Mouse (Mus musculus): ENCODE results near the gene Col2a1. TPM values are rescaled to one million over a fixed set of nuclear protein-coding genes. Genes with fewer than 3 reads are reported as not detected.

Gene Col2a1
- polyA plus RNA-seq, 1 experiment from 2014 or later, result 1.1 TPM

DNA sequence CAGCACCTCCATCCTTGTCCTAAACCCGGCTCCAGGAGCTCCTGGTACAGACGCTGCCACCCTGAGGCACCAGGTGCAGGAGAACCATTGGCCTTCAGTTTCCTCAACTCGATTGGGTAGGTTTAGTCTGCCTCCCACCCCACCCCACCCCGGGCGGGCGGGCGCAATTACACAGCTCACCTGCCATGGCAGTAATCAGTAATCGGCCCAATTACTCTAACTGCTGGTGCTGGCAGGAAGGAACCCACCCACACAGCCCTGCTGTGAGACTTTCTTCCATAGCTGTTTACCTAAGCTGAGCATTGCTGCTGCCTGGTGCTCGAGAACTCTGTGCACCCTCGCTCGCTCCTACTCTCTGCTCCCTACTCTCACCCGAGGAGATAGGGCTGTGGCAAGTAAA is 72.1 kb downstream of the Col2a1 start:
- H3K4me3 ChIP-seq, result no peak overlapping the region
- no peak for ATAC-seq
- no peak overlapping the region for H3K9ac ChIP-seq
- no peaks in the 10 kb centered on the region for H3K36me3 ChIP-seq
- peaks cover 9% of the 10 kb centered on the region; the same call in 1 of the 2 replicates for H3K27me3 ChIP-seq (replicated peaks)
- no peak overlapping the region for H3K27ac ChIP-seq
- no peak overlapping the region for H3K4me2 ChIP-seq
- no peaks in the 10 kb centered on the region for H3K4me1 ChIP-seq
- 71% methylated on average over 12 of the region's 12 CpGs for WGBS (ENCODE audit: insufficient replicate concordance)
- H3K9me3 ChIP-seq (replicated peaks), result no peaks in the 10 kb centered on the region

DNA sequence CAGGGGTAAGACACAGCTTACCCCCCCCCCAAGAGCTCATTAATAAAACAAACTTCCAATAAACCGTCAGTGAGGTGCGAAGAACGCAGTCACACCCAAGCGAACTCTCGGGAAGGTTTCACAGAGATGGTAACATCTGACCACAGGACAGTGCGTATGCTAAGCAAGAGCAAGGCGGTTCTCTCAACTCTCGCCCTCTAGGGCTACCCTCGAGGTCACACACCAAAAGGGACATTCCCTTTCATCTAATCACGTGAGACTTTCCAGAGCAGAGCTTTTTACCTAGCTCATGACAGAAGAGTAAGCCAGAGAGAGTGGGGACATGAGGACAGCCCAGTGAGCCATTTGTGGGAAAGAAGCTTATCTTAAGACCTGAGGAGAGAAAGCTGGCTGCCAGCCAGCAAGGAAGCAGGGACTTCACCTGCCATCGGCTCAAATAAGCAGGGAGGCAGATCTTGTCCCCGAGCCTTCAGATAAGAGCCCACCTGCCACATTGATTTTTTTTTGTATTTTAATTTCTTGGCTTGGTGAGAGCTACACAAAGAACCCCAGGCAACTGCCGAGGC is 75.2 kb downstream of the Col2a1 start:
- Histone ChIP-seq H3K4me1 (no peaks in the 10 kb centered on the region), H3K9ac (no peak overlapping the region), H3K27me3 (replicated peaks) (peaks cover 9% of the 10 kb centered on the region; the same call in 1 of the 2 replicates), H3K27ac (no peak overlapping the region), H3K9me3 (replicated peaks) (no peaks in the 10 kb centered on the region), H3K4me2 (no peak overlapping the region), H3K36me3 (no peaks in the 10 kb centered on the region), H3K4me3 (no peak overlapping the region)
- no peak for ATAC-seq
- 37% methylated on average over 13 of the region's 13 CpGs for WGBS (ENCODE audit: insufficient replicate concordance)

DNA sequence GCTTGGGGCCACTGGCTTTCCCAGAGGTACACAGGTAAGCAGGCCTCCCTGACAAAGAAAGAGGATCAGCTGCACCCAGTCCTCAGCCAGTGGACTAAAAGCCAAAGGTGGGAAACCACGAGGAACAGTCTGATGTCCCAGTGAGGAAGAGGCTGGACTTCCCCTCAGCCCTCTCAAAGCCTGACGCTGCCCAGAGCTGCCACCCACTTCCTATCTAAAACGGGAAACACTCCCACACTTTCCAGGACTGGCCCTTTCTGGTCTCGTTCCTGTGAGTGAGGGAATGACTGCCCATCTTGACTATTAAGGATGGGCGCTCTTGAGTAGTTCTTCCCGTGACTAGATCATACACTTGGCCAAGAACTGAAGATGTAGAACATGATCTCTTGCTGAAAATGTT is 76.7 kb downstream of the Col2a1 start:
- WGBS (ENCODE audit: insufficient replicate concordance), result 32% methylated on average over 6 of the region's 6 CpGs
- no peaks in the 10 kb centered on the region for H3K4me1 ChIP-seq
- H3K9ac ChIP-seq, result no peak overlapping the region
- no peak for ATAC-seq
- H3K27me3 ChIP-seq (replicated peaks), result peaks cover 9% of the 10 kb centered on the region; the same call in 1 of the 2 replicates
- H3K27ac ChIP-seq, result no peak overlapping the region
- H3K36me3 ChIP-seq, result no peaks in the 10 kb centered on the region
- H3K4me3 ChIP-seq, result no peak overlapping the region
- H3K9me3 ChIP-seq (replicated peaks), result no peaks in the 10 kb centered on the region
- no peak overlapping the region for H3K4me2 ChIP-seq

DNA sequence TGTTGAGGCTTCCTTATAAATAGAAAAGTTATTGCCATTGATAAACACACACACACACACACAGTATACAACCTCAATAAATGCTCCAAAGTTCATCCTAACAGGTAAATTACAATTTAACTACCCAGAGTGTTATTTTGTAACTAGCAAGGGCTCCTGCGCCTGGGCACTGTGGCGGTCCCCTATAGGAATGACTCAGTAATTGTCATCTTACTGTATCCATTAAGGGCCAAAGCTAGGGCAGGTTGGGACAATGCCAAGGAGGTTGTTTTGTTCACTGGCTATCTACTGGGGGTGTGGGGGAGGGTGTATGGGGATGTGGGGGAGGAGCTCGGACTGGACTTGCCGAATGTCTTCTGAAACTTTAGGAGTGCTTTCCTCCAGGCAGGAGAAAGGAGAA is 77.5 kb downstream of the Col2a1 start:
- Histone ChIP-seq H3K36me3 (no peaks in the 10 kb centered on the region), H3K9me3 (replicated peaks) (no peaks in the 10 kb centered on the region), H3K9ac (no peak overlapping the region), H3K27me3 (replicated peaks) (peaks cover 8% of the 10 kb centered on the region; the same call in 1 of the 2 replicates), H3K4me2 (no peak overlapping the region), H3K27ac (no peak overlapping the region), H3K4me3 (no peak overlapping the region), H3K4me1 (no peaks in the 10 kb centered on the region)
- WGBS (ENCODE audit: insufficient replicate concordance), result 49% methylated on average over 4 of the region's 4 CpGs
- no peak for ATAC-seq

Other genes starting within 250 kb of the Col2a1 start
- gene Rapgef3, start 236.7 kb downstream of the Col2a1 start, polyA plus RNA-seq (2016; fragmentation: Nextera tagmentation; extraction: Ambion mirVana), result 3.5 and 3.9 TPM in 2 replicates
- 83.8 and 88.7 TPM in 2 replicates for gene Slc48a1, start 226.2 kb downstream of the Col2a1 start, polyA plus RNA-seq (2016; fragmentation: Nextera tagmentation; extraction: Ambion mirVana)
- gene Hdac7, start 160.2 kb downstream of the Col2a1 start, polyA plus RNA-seq (2016; fragmentation: Nextera tagmentation; extraction: Ambion mirVana), result 14.0 and 14.3 TPM in 2 replicates
- gene Vdr, start 94.1 kb downstream of the Col2a1 start, polyA plus RNA-seq (2016; fragmentation: Nextera tagmentation; extraction: Ambion mirVana), result 0.46 and 0.66 TPM in 2 replicates
- 15.6 and 18.1 TPM in 2 replicates for gene Tmem106c, start 40.5 kb downstream of the Col2a1 start, polyA plus RNA-seq (2016; fragmentation: Nextera tagmentation; extraction: Ambion mirVana)
- 28.8 and 30.3 TPM in 2 replicates for gene Pfkm, start 87.9 kb upstream of the Col2a1 start, polyA plus RNA-seq (2016; fragmentation: Nextera tagmentation; extraction: Ambion mirVana)
- 27.8 and 28.4 TPM in 2 replicates for gene Senp1, start 89.0 kb upstream of the Col2a1 start, polyA plus RNA-seq (2016; fragmentation: Nextera tagmentation; extraction: Ambion mirVana)
- 25.6 and 25.9 TPM in 2 replicates for gene Asb8, start 160.9 kb upstream of the Col2a1 start, polyA plus RNA-seq (2016; fragmentation: Nextera tagmentation; extraction: Ambion mirVana)
- not detected in 2 replicates for gene Ccdc184, start 162.5 kb upstream of the Col2a1 start, polyA plus RNA-seq (2016; fragmentation: Nextera tagmentation; extraction: Ambion mirVana)
- gene Olfr288, start 190.8 kb upstream of the Col2a1 start, polyA plus RNA-seq (2016; fragmentation: Nextera tagmentation; extraction: Ambion mirVana), result not detected in 2 replicates
- gene Gm44579, start 216.3 kb upstream of the Col2a1 start, polyA plus RNA-seq (2016; fragmentation: Nextera tagmentation; extraction: Ambion mirVana), result not detected in 2 replicates
- gene Olfr287, start 216.4 kb upstream of the Col2a1 start, polyA plus RNA-seq (2016; fragmentation: Nextera tagmentation; extraction: Ambion mirVana), result not detected in 2 replicates
- gene Olfr286, start 229.8 kb upstream of the Col2a1 start, polyA plus RNA-seq (2016; fragmentation: Nextera tagmentation; extraction: Ambion mirVana), result not detected in 2 replicates

All from liver, embryonic 12.5 days (tissue).